Mouse (Mus musculus) midbrain, embryonic 10.5 days (tissue): Measurements from ENCODE around the gene Tbx1. TPM values are rescaled to one million over a fixed set of nuclear protein-coding genes. Genes with fewer than 3 reads are reported as not detected.

Experiments used
- DNase-seq: peaks from one replicate; pipeline ENCODE4 v3.0.0-alpha.2; 2017; ENCODE audit warnings: low spot score
- H3K27ac ChIP-seq: fragments of 300-500 bp; sonication (generic); replicated peaks from 2 replicates; pipeline ENCODE4 v1.5.1; 2016; ENCODE audit warnings: mild to moderate bottlenecking
- H3K27me3 ChIP-seq: fragments of 300-500 bp; sonication (generic); 2 replicates; pipeline ENCODE4 v1.6.1; 2016; ENCODE audit warnings: low read depth, mild to moderate bottlenecking; ENCODE audit not compliant: poor library complexity, severe bottlenecking
- H3K36me3 ChIP-seq: fragments of 300-500 bp; sonication (generic); 2 replicates; pipeline ENCODE4 v1.6.1; 2016; ENCODE audit warnings: mild to moderate bottlenecking, moderate library complexity
- H3K4me1 ChIP-seq: fragments of 300-500 bp; sonication (generic); 2 replicates; pipeline ENCODE4 v1.6.1; 2016
- H3K4me3 ChIP-seq: fragments of 300-500 bp; sonication (generic); 2 replicates; pipeline ENCODE4 v1.5.1; 2016; ENCODE audit warnings: mild to moderate bottlenecking, moderate library complexity
- H3K9me3 ChIP-seq: fragments of 300-500 bp; sonication (generic); replicated peaks from 2 replicates; pipeline ENCODE4 v1.6.1; 2016; ENCODE audit warnings: mild to moderate bottlenecking
- WGBS: fragments of 180-500 bp; shearing (Covaris S2); methylation state at CpG from one replicate; pipeline ENCODE4 v1.1.7; 2016; 5-methylcytosine and 5-hydroxymethylcytosine counted together
- polyA plus RNA-seq: library from polyadenylated mRNA; unstranded; fragments of >200 nt; fragmentation: Nextera tagmentation; extraction: Ambion mirVana; gene quantifications from 2 replicates; pipeline ENCODE4 v1.2.1, GENCODE M21; 2016

Tbx1 gene
- polyA plus RNA-seq: 0.97 and 1.7 TPM in 2 replicates

DNA sequence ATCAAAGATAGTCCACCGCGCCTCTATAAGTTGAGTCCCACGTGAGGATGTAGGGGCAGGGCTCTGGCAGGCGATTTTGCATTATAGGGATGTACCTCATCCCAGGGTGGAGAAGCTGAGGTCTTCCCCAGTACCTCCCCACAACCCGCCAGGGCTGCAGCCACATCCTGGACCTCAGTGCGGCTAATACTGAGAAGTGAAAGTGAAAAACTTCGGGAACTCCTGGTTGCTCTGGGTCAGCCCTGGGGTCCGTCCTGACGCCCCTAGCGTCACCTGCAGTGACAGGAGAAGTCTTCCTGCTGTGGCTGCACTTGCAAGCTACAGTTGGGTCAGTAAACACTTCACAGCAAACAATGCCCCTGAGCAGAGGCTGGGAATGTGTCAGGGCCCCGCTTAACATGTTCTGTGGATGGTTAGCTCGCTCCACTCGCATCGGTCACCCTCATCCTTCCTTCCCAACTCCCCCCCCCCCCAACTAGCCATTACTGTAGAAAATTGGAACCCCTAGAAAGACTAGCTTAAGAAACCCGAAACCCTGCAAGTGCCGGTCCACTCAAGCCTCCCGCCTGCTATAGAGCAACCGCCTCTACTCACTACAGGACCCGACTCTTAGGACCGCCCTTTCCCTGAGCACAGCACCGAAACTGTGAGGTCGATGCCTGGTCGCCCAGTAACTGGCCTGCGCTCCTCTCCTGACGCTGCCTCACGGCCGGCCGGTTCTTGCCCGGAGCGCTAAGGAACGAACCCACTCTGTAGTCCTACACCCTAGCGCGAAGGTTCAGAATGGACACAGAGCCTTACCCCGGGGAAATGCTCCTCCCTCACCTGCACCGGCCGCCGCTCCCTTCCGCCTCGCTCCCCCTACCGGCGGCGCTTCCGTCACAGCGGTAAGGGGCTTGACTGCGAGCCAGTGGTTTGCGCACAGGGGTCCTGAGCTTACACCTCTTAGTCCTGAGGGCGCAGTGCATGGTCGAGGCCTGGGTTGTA is at the start of gene Tbx1:
Tbx1 (minus strand) TSS at position 868 of the 987 bp plus-strand sequence.
- Histone ChIP-seq H3K27ac (no peak within 1 kb of the TSS; the same call in 1 of the 2 replicates), H3K9me3 (no peaks in the 10 kb centered on the region), H3K27me3 (peaks cover 100% of the 10 kb centered on the region), H3K36me3 (no peaks in the 10 kb centered on the region), H3K4me1 (peaks cover 60% of the 10 kb centered on the region), H3K4me3 (peak within 1 kb of the TSS; percentile 42)
- WGBS: under 1% methylated on average over 48 of the region's 48 CpGs
- peak; percentile 54 for DNase-seq

DNA sequence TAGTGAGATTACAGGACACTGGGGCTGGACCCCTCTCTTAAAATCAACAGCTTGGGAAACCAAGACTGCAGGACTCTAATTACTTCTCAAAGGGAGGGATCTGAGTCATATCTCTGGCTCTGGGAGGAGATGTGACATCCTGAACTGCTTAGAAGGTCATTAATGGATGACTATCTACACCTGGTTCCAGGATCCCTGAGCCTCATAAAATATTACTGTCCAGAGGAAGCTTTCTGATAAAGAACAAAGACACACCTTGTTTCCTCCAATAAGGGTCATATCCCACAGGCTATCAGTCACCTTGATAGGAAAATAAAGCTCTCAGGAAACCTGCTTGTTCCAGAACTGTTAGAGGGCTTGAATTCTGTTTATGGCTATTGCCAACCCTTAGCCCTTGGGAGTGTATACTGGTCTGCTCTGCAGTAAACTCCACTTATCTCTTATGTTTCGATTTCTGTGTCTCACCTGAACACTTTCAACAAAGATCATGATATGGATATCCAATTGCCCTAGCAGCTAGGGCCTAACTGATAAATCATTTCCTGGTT is 49.0 kb upstream of the Tbx1 start:
- Histone ChIP-seq H3K9me3 (no peaks in the 10 kb centered on the region), H3K27me3 (no peaks in the 10 kb centered on the region), H3K4me3 (no peak overlapping the region), H3K36me3 (no peaks in the 10 kb centered on the region), H3K4me1 (0 out of 2 replicates have a peak, but pooled peaks cover 4% of the 10 kb centered on the region), H3K27ac (no peak overlapping the region)
- DNase-seq: no peak
- WGBS: 93% methylated on average over 1 of the region's 1 CpGs

DNA sequence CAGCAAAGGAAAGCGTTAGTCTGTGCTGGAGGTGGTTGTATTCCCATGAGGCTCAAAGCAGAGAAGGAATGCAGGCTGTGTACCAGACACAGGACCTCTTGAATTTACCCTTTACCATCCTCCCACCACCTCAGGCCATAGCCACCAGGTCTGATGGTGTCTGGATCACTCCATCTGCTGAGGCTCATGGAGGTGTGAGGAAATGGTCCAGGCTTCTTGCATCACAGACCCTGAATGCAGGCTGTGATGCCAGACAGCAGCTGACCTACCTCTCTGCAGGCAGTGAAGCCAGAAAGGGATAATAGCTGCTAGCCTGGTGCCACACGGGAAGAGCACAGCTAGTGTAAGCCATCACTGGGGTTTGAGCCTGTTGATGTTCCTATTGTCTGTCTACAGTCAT is 47.9 kb upstream of the Tbx1 start:
- WGBS: 61% methylated on average over 2 of the region's 2 CpGs

DNA sequence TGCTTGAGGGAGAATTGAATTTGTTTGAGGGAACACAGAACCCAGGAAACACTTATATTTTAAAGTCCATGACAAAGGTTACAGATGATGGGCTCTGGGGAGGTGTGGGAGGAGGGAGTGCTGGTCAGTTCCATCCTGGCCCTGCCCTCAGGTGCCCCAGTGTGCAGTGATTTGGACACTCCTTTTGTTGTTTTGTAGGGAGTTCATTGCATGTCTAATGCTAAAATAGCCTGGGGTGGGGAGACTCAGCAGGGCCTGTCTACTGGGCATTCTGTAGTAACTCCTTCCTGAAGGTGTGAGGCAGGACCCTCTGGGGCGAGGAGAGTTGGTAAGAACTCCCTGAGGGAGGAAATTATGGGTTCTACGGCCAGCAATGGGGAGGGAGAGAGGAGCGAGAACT is 46.3 kb upstream of the Tbx1 start:
- Histone ChIP-seq H3K9me3 (no peaks in the 10 kb centered on the region), H3K4me3 (no peak overlapping the region), H3K4me1 (0 out of 2 replicates have a peak, but pooled peaks cover 4% of the 10 kb centered on the region), H3K27ac (no peak overlapping the region), H3K27me3 (peaks cover 12% of the 10 kb centered on the region), H3K36me3 (no peaks in the 10 kb centered on the region)
- WGBS: 59% methylated on average over 3 of the region's 3 CpGs
- DNase-seq: no peak

More for the DNA sequence above, 47.9 kb upstream of the Tbx1 start:
- no peak for DNase-seq
- Histone ChIP-seq H3K27ac (no peak overlapping the region), H3K4me3 (no peak overlapping the region), H3K9me3 (no peaks in the 10 kb centered on the region), H3K36me3 (no peaks in the 10 kb centered on the region), H3K4me1 (0 out of 2 replicates have a peak, but pooled peaks cover 4% of the 10 kb centered on the region), H3K27me3 (peaks cover 3% of the 10 kb centered on the region; the same call in 1 of the 2 replicates)

DNA sequence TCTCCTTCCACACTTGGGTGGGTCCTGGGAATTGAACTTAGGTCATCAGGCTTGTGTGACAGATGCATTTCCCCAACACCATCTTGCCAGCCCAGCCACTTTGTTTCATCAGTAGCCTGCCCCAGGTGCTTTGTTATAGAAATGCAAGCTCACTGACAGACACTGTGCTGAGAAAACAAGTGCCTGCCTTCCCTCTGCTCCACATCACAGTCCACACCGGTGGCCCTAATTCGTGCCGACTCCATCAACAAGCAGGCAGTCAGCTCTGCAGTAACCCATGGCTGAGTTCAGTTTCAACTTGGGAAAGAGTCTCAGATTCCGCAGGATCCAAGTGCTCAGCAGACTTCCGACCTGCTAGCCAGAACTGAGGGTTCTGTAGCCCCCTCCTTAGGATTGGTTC is 45.9 kb upstream of the Tbx1 start:
- no peak for DNase-seq
- H3K27ac ChIP-seq: no peak overlapping the region

DNA sequence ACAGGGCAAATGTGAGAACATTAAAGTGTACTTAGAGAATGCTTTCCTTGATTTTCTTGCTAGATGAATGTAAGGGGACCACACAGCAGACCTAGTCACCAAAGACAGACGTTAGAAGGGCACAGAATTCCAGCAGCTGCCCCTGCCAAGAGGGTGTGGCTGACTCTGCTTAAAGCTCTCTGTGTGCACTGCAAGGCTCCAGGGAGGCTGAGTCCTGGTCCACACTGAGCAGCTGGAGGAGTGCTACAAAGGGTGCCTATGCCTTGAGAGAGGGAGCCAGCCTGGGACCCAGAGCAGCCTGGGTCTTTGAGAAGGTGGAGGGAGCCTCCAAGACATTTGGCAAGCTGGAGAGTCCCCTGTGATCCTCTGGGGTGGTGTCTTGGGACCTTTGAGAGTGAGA is 42.9 kb upstream of the Tbx1 start:
- Histone ChIP-seq H3K36me3 (no peaks in the 10 kb centered on the region), H3K4me3 (no peak overlapping the region), H3K9me3 (no peaks in the 10 kb centered on the region), H3K27ac (no peak overlapping the region), H3K4me1 (peaks cover 24% of the 10 kb centered on the region), H3K27me3 (peaks cover 43% of the 10 kb centered on the region)
- WGBS: 38% methylated on average over 1 of the region's 1 CpGs
- no peak for DNase-seq

More for the DNA sequence above, 45.9 kb upstream of the Tbx1 start:
- 0 out of 2 replicates have a peak, but pooled peaks cover 4% of the 10 kb centered on the region for H3K4me1 ChIP-seq
- no peaks in the 10 kb centered on the region for H3K36me3 ChIP-seq
- peaks cover 16% of the 10 kb centered on the region for H3K27me3 ChIP-seq
- no peak overlapping the region for H3K4me3 ChIP-seq
- WGBS: 85% methylated on average over 5 of the region's 5 CpGs
- H3K9me3 ChIP-seq: no peaks in the 10 kb centered on the region

DNA sequence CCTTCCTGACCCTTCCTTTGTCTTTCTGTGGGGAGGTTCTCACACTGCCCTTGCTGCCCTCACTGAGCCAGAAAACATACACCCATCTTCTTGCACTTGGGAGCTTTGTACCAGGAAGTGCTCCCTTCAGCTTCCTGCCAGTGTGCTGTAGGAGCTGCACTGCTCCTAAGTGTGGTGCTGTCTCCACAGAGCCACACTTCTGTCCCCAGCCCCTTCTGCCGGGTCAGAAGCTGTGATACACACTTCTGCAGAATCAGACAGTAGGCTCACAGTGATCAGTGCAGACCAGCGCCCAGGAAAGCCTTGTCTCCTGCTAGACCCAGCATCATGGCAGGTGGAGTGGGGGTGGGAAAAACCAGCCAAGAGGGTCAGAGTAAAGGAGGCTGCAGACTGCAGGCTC is 42.3 kb upstream of the Tbx1 start:
- Histone ChIP-seq H3K36me3 (no peaks in the 10 kb centered on the region), H3K27me3 (peaks cover 48% of the 10 kb centered on the region), H3K27ac (no peak overlapping the region), H3K9me3 (no peaks in the 10 kb centered on the region), H3K4me3 (no peak overlapping the region), H3K4me1 (peaks cover 29% of the 10 kb centered on the region)
- no peak for DNase-seq
- 54% methylated on average over 2 of the region's 2 CpGs for WGBS

DNA sequence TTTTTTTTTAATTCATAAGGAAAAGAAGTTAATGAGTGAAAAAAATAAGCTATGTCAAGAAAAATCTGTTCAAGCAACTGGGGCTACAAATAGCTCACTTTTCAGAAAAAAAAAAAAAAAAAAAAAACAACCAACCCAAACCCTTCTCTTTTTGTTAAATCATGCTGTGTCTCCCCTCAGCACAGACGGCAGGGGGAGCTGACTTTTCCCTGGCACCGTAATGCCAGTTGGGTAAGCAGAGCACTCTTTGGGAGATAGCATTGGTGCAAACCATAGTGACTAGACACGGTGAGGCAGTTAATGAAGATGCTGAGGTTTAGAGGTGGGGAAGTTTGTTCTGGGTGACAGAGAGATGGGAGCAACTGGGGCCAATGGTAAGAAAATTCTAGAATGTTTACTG is 41.6 kb upstream of the Tbx1 start:
- Histone ChIP-seq H3K27me3 (peaks cover 56% of the 10 kb centered on the region), H3K9me3 (no peaks in the 10 kb centered on the region), H3K4me3 (no peak overlapping the region), H3K36me3 (no peaks in the 10 kb centered on the region), H3K27ac (no peak overlapping the region), H3K4me1 (peaks cover 30% of the 10 kb centered on the region)
- WGBS: 62% methylated on average over 3 of the region's 3 CpGs
- DNase-seq: no peak

DNA sequence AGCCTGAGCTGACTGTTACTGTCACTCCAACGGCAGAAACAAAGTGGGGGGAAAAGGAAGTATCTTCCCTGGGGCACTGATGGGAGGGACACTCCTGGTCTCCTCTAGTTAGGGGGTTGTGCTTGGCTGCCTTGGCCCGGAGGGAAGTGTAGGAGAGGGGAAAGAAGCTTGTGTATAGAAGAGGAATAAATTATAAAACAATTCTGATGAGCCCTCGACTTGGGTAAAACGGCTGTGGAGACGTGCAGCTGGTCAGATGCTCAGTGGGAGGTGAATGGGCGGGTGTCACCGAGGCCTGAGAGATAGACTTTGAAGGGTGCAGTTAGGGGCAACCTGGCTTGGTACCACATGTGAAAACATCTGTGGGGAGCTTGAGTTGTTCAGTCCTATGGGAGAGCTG is 40.7 kb upstream of the Tbx1 start:
- H3K27me3 ChIP-seq: peaks cover 65% of the 10 kb centered on the region

DNA sequence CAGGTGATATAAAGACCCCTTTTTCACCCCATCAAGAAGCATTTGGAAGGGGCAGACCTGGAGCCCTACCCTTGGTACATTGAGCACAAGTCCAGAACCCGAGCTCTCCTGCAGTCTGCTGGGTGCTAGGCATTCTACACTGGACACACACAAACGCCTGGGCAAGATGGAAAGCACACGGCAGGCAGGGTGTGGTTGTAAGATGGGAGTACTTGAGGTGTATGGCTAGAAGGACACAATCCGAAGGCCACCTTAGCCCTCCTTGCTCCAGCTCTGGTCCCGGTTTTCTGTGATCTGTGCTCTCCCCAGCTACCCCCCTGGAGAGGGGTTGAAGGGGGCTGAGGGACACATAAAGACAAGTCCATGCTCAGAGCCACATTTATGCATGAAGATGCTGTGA is 39.8 kb upstream of the Tbx1 start:
- no peaks in the 10 kb centered on the region for H3K9me3 ChIP-seq
- H3K4me1 ChIP-seq: peaks cover 41% of the 10 kb centered on the region
- no peak for DNase-seq
- 58% methylated on average over 5 of the region's 5 CpGs for WGBS
- peaks cover 74% of the 10 kb centered on the region for H3K27me3 ChIP-seq
- H3K27ac ChIP-seq: peak overlapping the region; percentile 91
- H3K36me3 ChIP-seq: 0 out of 2 replicates have a peak, but pooled peaks cover 2% of the 10 kb centered on the region
- peak overlapping the region; percentile 91 for H3K4me3 ChIP-seq

More for the DNA sequence above, 40.7 kb upstream of the Tbx1 start:
- Histone ChIP-seq H3K4me1 (peaks cover 34% of the 10 kb centered on the region), H3K9me3 (no peaks in the 10 kb centered on the region), H3K4me3 (no peak overlapping the region), H3K27ac (no peak overlapping the region), H3K36me3 (no peaks in the 10 kb centered on the region)
- DNase-seq: no peak
- WGBS: 73% methylated on average over 7 of the region's 7 CpGs

DNA sequence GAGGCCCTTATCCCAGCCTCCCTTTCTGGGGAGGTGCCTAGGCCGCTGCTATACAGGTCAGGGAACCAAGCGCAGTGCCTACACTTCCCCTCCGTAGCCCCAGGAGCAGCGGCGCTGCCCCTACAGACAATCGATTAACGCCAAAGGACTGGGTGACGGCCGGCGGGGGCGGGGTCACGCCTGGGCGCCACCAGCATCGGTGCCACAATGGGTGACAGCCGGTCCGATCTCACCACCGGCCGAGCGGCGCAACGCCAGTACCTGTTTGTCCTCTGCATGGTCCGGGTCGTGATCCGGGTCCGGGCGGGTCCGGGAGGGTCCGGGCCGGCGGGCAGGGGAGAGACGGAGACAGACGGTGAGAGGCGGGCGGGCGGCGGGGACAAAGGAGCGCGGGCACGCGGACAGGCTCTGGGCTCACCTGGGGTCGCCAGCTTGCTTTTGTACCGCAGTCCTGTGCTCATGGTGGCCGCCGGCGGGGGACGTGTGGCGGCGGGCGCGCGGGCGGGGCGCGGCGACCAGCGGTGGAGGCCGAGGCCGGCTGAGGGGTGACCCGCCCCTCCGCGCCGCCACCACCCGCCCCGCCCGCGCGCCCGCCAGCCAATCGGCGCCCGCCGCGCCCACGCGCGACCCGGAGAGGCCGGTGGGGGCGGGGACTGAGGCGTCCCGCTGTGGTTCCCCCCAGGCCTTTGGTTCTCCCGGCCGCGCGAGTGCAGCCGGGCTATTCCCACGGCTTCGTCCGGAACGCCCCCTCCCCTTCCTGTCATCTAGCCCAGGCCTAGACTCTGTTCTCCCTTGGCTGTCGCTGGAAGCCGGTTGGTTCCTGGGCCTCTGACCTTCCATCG is 39.1 kb upstream of the Tbx1 start, which contains the start of gene Sept5:
Sept5 (minus strand) TSS at position 565 of the 842 bp plus-strand sequence.
- Histone ChIP-seq H3K4me3 (peak within 1 kb of the TSS; percentile 91), H3K27me3 (peaks cover 80% of the 10 kb centered on the region), H3K9me3 (no peaks in the 10 kb centered on the region), H3K4me1 (peaks cover 41% of the 10 kb centered on the region), H3K27ac (peak within 1 kb of the TSS; percentile 91), H3K36me3 (peaks cover 9% of the 10 kb centered on the region)
- WGBS: under 1% methylated on average over 75 of the region's 93 CpGs
- peak; percentile 68 for DNase-seq

DNA sequence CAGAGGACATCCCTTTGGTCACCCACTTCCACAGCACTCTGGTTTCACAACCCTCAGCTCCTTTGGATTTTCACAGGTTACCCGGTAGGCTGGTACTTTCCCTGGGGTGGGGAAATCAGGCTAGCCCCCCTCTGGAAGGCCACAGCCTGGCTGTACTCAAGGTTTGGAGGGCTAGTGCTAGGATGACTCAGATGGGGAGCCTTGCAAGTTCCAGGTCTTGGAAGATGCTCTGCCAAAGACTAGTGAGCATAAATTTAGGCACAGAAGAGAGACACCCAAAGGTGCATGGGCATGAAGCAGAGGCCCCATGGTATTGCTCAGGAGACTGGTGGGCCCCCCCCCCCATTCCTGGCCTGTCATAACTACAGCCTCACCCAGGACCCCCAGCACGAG is 38.5 kb upstream of the Tbx1 start:
- peaks cover 87% of the 10 kb centered on the region for H3K27me3 ChIP-seq
- 32% methylated on average over 2 of the region's 2 CpGs for WGBS
- peaks cover 41% of the 10 kb centered on the region for H3K4me1 ChIP-seq
- no peak for DNase-seq
- H3K9me3 ChIP-seq: no peaks in the 10 kb centered on the region
- peak overlapping the region; percentile 91 for H3K4me3 ChIP-seq
- H3K36me3 ChIP-seq: peaks cover 16% of the 10 kb centered on the region
- H3K27ac ChIP-seq: peak overlapping the region; percentile 91
